Mouse (Mus musculus) hindbrain, embryonic 15.5 days (tissue): ENCODE measurements around the gene Vipr1. TPM values are rescaled to one million over a fixed set of nuclear protein-coding genes. Genes with fewer than 3 reads are reported as not detected.

Experiments used
- ATAC-seq: fragments of 200-750 bp; cut with Nextera tagmentation; 2 replicates; pipeline ENCODE4 v1.8.0; 2017; ENCODE audit warnings: low read depth, moderate number of reproducible peaks, moderate TSS enrichment; ENCODE audit not compliant: low FRiP score
- H3K27ac ChIP-seq: fragments of 300-500 bp; sonication (generic); replicated peaks from 2 replicates; pipeline ENCODE4 v1.5.1; 2015; ENCODE audit warnings: mild to moderate bottlenecking, inconsistent platforms
- H3K27me3 ChIP-seq: fragments of 300-500 bp; sonication (generic); 2 replicates; pipeline ENCODE4 v1.6.1; 2015; ENCODE audit warnings: control low read depth, inconsistent platforms
- H3K36me3 ChIP-seq: fragments of 300-500 bp; sonication (generic); 2 replicates; pipeline ENCODE4 v1.6.1; 2015; ENCODE audit warnings: control low read depth, inconsistent platforms
- H3K4me1 ChIP-seq: fragments of 300-500 bp; sonication (generic); replicated peaks from 2 replicates; pipeline ENCODE4 v1.6.1; 2015; ENCODE audit warnings: control low read depth, inconsistent platforms
- H3K4me2 ChIP-seq: fragments of 300-500 bp; sonication (generic); 2 replicates; pipeline ENCODE4 v1.6.1; 2015; ENCODE audit warnings: moderate library complexity, mild to moderate bottlenecking, inconsistent platforms
- H3K4me3 ChIP-seq: fragments of 300-500 bp; sonication (generic); 2 replicates; pipeline ENCODE4 v1.5.1; 2015; ENCODE audit warnings: mild to moderate bottlenecking, inconsistent platforms
- H3K9ac ChIP-seq: fragments of 300-500 bp; sonication (generic); 2 replicates; pipeline ENCODE4 v1.6.1; 2015; ENCODE audit warnings: inconsistent platforms
- H3K9me3 ChIP-seq: fragments of 300-500 bp; sonication (generic); 2 replicates; pipeline ENCODE4 v1.6.1; 2016; ENCODE audit warnings: control low read depth, inconsistent platforms
- WGBS: fragments of 180-500 bp; shearing (Covaris S2); methylation state at CpG from one replicate; pipeline ENCODE4 v1.1.7; 2015; 5-methylcytosine and 5-hydroxymethylcytosine counted together
- polyA plus RNA-seq: library from polyadenylated mRNA; unstranded; fragments of >200 nt; fragmentation: Nextera tagmentation; extraction: Ambion mirVana; gene quantifications from 2 replicates; pipeline ENCODE4 v1.2.1, GENCODE M21; 2015

The Vipr1 gene
- polyA plus RNA-seq, 1 experiment from 2014 or later: 0.30 TPM

DNA sequence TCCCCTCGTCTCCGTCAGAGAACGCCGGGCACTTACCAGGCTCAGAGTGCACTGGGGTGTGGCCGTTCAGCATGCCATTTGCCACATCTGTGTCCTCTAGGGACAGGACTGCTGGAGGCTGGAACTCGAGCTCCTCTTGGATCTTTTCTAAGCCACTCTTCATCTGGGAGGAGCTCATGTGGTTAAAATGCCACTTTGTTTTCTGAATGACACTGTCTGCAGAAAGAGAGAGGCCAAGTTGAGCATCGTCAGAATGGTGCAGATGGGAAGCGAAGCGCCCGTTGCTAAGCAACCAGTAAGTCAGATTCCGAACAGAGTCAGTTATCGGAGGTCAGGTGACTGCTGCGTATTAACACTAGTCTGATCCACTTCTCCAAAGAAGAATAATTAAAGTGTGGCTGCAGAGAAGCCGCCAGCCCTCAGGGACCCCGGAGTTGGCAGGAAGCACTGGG, 47.7 kb downstream of the Vipr1 start:
- Histone ChIP-seq H3K4me3 (peak overlapping the region; percentile 23), H3K27me3 (no peaks in the 10 kb centered on the region), H3K9ac (no peak overlapping the region), H3K27ac (peak overlapping the region; percentile 85), H3K9me3 (no peaks in the 10 kb centered on the region), H3K36me3 (peaks cover 38% of the 10 kb centered on the region), H3K4me2 (peak overlapping the region; percentile 47), H3K4me1 (peaks cover 22% of the 10 kb centered on the region)
- ATAC-seq: peak; percentile 92
- WGBS: 14% methylated on average over 15 of the region's 15 CpGs

DNA sequence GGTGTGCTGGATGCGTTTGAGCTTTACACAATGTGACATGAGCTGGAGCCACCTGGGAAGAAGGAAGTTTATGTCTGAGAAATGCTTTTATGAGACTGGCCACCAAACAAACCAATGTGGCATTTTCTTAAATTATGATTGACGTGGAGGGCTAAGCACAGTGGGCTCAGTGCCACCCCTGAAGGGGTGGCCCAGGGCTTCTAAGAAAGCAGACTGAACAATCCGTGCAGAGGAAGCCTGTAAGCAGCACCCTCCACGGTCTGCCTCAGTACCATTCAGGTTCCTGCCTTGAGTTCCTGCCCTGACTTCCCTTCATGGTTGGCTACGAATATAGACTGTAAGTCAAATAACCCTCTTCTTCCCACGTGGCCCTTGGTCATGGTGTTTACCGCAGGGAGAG, 48.2 kb downstream of the Vipr1 start:
- Histone ChIP-seq H3K27me3 (no peaks in the 10 kb centered on the region), H3K4me2 (peak overlapping the region; percentile 47), H3K4me3 (no peak overlapping the region; the same call in 1 of the 2 replicates), H3K4me1 (peaks cover 22% of the 10 kb centered on the region), H3K9me3 (no peaks in the 10 kb centered on the region), H3K27ac (peak overlapping the region; percentile 85), H3K9ac (no peak overlapping the region), H3K36me3 (peaks cover 39% of the 10 kb centered on the region)
- ATAC-seq: 0 out of 2 replicates have a peak, but pooled peaks have one; percentile 32
- WGBS: 52% methylated on average over 7 of the region's 7 CpGs

DNA sequence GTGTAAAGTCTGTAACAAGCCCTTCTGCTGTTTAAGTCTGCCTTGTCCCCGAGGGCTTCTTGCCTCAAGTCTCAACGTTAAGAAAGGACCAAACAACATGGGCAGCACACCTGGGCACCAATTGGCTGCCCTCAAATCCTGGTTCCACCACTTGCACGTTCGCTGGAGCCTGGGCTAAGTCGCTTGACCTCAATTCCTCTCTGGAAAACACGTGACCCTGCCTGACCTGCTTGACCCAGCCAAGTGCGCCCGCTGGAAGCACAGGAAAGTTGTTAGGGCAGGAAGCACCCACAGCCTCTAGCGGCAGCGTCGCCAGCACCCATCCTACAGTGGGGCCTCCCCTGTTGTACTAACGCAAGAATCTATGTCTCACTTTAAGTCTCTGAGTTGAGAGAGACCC, 52.2 kb downstream of the Vipr1 start:
- WGBS: 86% methylated on average over 12 of the region's 12 CpGs
- no peaks in the 10 kb centered on the region for H3K9me3 ChIP-seq
- H3K9ac ChIP-seq: no peak overlapping the region
- peaks cover 17% of the 10 kb centered on the region for H3K4me1 ChIP-seq
- no peak overlapping the region for H3K4me3 ChIP-seq
- peaks cover 22% of the 10 kb centered on the region for H3K36me3 ChIP-seq
- no peak for ATAC-seq
- H3K27me3 ChIP-seq: no peaks in the 10 kb centered on the region
- H3K4me2 ChIP-seq: no peak overlapping the region
- no peak overlapping the region for H3K27ac ChIP-seq

DNA sequence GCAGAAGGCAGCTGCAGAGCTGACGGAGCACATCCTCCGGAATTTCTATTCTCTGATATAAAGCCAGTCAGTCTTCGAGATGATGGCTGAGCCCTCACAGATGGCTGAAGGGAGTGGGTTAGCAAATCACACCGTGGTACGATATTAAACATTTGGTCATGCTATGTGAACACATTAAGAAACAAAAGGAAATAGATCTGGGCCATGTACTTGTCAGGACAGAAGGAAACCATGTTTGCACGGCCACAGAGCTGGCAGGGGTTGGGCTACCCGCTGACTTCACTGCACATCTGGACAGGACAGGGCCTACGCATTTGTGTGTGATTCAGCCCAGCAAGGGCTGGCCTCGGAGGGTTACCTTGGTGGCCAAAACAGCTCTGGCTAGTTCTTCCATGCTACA, 54.1 kb downstream of the Vipr1 start:
- H3K27ac ChIP-seq: no peak overlapping the region
- no peak overlapping the region for H3K4me3 ChIP-seq
- 85% methylated on average over 9 of the region's 9 CpGs for WGBS
- peaks cover 20% of the 10 kb centered on the region for H3K36me3 ChIP-seq
- no peak overlapping the region for H3K4me2 ChIP-seq
- no peak for ATAC-seq
- H3K9ac ChIP-seq: no peak overlapping the region
- no peaks in the 10 kb centered on the region for H3K27me3 ChIP-seq
- H3K4me1 ChIP-seq: no peaks in the 10 kb centered on the region
- H3K9me3 ChIP-seq: no peaks in the 10 kb centered on the region

DNA sequence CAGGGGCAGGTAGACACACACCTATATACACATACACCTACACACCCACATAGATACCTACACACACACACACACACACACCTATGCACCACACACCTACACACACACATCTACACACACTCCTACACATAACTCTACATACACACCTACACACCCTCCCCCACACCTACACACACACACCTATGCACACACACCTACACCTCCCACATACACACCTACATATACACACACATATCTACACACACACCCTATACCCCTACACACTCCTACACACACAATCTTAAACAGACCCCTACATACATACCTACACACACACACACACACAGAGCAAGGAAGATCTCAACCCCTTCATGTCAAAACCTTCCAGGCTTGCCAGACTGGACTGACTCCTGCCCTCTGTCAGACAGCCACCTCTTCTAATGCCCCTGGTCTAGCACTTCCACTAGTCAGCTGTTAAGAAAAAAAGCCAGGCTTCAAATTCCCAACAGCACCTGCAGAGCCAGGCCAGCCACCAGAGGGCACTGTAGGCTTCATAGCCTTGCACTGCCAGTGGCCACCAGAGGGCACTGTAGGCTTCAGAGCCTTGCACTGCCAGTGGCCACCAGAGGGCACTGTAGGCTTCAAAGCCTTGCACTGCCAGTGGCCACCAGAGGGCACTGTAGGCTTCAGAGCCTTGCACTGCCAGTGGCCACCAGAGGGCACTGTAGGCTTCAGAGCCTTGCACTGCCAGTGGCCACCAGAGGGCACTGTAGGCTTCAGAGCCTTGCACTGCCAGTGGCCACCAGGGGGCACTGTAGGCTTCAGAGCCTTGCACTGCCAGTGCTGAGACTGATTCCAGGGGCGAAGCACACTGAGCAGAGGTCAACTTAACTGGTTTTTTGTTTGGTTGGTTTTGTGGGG, 54.9 kb downstream of the Vipr1 start:
- Histone ChIP-seq H3K4me3 (no peak overlapping the region), H3K4me1 (no peaks in the 10 kb centered on the region), H3K9ac (no peak overlapping the region), H3K9me3 (no peaks in the 10 kb centered on the region), H3K27me3 (no peaks in the 10 kb centered on the region), H3K36me3 (peaks cover 20% of the 10 kb centered on the region), H3K4me2 (no peak overlapping the region), H3K27ac (no peak overlapping the region)
- 96% methylated on average over 1 of the region's 1 CpGs for WGBS
- peak; percentile 55; the same call in 1 of the 2 replicates for ATAC-seq

DNA sequence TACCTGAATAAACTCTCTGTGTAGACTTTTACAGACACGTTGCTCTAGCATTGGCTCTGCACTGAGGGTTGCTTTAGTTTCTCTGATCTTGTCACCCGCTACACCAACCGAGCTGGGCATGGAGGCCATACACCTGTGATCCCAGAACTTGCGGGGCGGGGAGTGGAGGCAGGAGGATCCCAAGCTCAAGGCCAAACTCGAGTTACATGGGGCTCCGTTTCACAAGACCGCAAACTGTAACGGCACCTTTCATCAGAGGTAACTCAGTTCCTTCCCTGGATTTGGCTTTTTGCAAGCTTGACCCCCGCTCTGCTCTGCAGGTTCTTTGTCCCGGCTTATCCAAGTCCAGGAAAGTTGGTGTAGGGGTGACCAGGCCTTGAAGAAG, 61.7 kb downstream of the Vipr1 start:
- peak overlapping the region; percentile 82 for H3K27ac ChIP-seq
- WGBS: 36% methylated on average over 11 of the region's 11 CpGs
- ATAC-seq: no peak; the same call in 1 of the 2 replicates

DNA sequence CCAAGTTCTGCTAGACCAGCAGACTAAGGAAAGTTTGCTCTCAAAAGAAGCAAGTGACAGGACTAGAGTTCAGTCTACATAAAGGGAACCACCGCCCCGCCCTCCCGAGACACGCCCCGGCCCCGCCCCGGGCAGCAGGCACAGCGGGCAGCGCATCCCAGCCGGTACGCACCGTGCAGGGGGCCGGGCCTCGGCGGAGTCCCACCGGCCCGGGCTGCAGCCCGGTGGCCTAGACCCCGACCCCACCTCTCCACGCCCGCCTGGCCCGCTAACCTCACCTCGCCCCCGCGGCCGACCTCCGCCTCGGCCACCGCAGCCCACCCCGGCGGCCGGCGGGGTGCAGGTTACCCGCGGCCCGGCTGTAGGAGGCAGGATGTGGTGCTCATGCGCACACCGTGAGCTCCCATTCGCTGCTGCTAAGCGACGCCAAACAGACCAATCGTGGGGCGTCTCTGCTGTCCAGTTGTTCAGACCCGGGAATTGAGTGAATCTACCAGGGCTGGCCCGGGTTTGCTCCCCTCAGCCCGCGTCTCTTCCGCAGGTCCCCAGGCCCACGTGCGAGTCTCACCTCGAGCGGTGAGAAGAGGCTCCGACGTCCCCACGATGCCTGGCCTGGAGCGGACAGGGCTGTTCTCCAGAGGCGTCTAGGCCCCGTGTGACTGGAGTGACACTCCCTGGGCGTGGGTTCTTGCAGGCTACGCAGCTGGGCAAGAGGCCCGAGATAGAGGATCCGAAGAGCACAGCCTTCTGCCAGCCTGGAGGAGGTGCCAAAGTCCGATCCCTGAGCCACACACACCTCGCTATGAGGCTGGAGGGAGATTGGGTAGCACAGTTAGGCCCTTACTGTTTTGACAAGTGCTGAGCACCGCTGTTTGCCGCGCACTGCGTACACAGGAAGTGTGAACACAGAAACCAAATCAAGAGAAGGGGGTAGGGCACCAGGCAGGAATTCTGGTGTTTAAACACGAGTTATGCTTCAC, 62.4 kb downstream of the Vipr1 start, which contains the start of gene Sec22c:
TSS of gene Sec22c (minus strand) at position 845 of the 980 bp plus-strand sequence.
- peak within 1 kb of the TSS; percentile 95 for H3K4me2 ChIP-seq
- H3K9ac ChIP-seq: peak within 1 kb of the TSS; percentile 80
- peaks cover 33% of the 10 kb centered on the region for H3K4me1 ChIP-seq
- ATAC-seq: peak; percentile 95
- H3K27me3 ChIP-seq: no peaks in the 10 kb centered on the region
- H3K36me3 ChIP-seq: no peaks in the 10 kb centered on the region
- H3K27ac ChIP-seq: peak within 1 kb of the TSS; percentile 82
- 1% methylated on average over 69 of the region's 69 CpGs for WGBS
- H3K9me3 ChIP-seq: no peaks in the 10 kb centered on the region
- H3K4me3 ChIP-seq: peak within 1 kb of the TSS; percentile 88

More for the DNA sequence above, 61.7 kb downstream of the Vipr1 start:
- H3K9me3 ChIP-seq: no peaks in the 10 kb centered on the region
- H3K4me3 ChIP-seq: peak overlapping the region; percentile 88
- peaks cover under 1% of the 10 kb centered on the region; the same call in 1 of the 2 replicates for H3K36me3 ChIP-seq
- no peaks in the 10 kb centered on the region for H3K27me3 ChIP-seq
- H3K4me2 ChIP-seq: peak overlapping the region; percentile 95
- peak overlapping the region; percentile 80 for H3K9ac ChIP-seq
- peaks cover 29% of the 10 kb centered on the region for H3K4me1 ChIP-seq

DNA sequence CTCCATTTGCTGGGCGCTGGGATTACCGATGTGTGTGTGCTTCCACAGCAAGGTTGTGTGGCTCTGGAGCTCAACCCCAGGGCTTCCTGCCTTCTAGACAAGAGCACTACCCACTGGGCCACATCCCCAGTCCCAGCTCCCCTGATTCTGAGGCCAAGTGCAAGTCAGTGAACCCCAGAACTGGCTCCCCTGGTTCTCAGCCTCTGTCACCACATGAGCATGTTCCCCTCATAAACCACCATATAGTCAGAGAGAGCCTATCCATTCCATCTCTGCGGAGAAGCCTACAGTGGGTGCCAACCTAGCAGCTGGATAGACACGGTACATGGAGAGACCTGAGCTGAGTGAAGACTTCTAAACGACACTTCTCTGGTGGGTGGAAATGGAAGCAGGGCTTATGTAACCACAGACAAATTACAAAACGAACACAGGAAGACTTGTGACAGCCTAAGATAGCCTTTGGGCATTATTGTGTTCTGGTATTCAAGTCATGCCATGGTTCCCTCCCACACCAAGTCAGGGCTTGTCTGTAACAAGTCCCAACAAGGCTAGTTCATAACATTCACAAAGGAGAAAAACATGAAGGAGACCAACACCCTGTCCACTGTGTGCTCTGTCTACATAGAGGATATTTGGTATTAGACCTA, 63.6 kb downstream of the Vipr1 start:
- no peaks in the 10 kb centered on the region for H3K9me3 ChIP-seq
- H3K4me3 ChIP-seq: no peak overlapping the region
- H3K36me3 ChIP-seq: no peaks in the 10 kb centered on the region
- H3K27ac ChIP-seq: no peak overlapping the region
- 80% methylated on average over 6 of the region's 6 CpGs for whole genome bisulfite sequencing
- peaks cover 38% of the 10 kb centered on the region for H3K4me1 ChIP-seq
- H3K4me2 ChIP-seq: peak overlapping the region; percentile 95; the same call in 1 of the 2 replicates
- ATAC-seq: no peak
- H3K9ac ChIP-seq: no peak overlapping the region
- H3K27me3 ChIP-seq: no peaks in the 10 kb centered on the region

DNA sequence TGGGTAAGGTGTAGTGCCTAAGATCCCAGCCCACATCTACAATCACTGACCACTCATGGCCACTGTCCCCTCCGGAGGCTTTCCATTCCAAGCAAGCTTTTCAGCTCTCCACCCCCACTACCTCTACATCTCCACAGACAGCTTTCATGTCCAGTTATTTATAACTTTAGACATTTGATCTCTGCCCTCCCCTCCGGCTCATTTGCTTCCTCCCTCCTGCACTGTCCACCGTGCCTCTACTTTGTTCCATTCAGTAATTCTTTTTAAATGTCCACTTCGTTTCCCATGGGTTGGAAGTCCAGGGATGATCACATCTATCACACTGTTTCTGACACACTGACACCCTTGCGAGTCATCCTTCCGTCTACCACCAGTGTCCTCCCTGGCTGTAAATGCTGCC, 65.3 kb downstream of the Vipr1 start:
- Histone ChIP-seq H3K27ac (no peak overlapping the region), H3K36me3 (peaks cover 5% of the 10 kb centered on the region), H3K4me3 (no peak overlapping the region), H3K27me3 (no peaks in the 10 kb centered on the region), H3K9me3 (no peaks in the 10 kb centered on the region), H3K4me2 (no peak overlapping the region), H3K9ac (no peak overlapping the region), H3K4me1 (peaks cover 49% of the 10 kb centered on the region)
- 60% methylated on average over 6 of the region's 6 CpGs for WGBS
- no peak for ATAC-seq

DNA sequence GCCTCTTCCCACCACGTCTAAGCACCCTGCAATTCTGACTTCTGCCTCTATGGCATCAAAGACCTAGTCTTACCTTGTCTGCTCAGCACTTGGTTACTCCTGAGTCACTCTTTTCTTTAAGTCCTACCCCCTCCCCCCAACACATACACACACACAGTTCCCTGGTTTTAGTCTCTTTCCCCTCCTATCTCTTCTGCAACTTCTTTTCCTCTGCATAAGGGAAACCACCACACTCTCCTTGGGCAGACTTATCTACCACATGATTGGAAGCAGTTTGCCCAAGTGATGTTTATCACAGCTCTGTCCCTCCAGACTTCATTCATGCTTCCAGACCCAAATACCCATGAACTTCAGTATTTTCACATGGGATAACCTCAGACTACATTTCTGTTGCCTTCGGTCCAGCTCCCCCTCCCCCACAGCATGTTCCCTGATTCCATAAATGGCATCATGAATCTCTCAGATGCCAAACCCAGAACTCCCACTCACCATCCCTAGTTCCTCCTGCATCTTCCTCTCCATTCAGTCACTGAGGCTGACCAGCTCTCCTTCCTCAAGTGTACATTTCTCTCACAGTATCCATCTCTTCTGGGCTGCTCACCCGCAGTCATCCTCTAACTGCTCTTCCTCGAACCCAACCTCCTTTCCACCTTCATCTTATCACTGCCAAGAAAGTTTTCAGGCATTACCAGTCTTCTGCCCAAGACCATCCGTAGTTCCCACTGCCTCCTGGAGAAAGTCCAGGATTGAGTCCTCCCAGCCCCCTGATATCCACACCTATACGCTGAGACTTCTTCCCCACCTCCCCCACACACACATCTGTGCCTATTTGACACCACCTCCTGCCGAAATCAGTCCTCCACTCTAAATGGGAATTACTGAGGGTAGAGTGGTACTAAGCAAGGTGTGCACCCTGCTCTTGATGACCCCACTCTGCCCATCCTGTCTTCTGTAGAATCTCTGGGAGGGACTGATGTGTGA, 66.3 kb downstream of the Vipr1 start:
- H3K4me1 ChIP-seq: peaks cover 39% of the 10 kb centered on the region
- WGBS: 70% methylated on average over 7 of the region's 7 CpGs
- no peaks in the 10 kb centered on the region for H3K9me3 ChIP-seq
- H3K27me3 ChIP-seq: no peaks in the 10 kb centered on the region
- no peak overlapping the region for H3K4me2 ChIP-seq
- H3K36me3 ChIP-seq: peaks cover 13% of the 10 kb centered on the region
- no peak overlapping the region for H3K9ac ChIP-seq
- H3K27ac ChIP-seq: no peak overlapping the region
- no peak for ATAC-seq
- no peak overlapping the region for H3K4me3 ChIP-seq
